Mouse (Mus musculus): ENCODE results near the gene Wwox. TPM values are rescaled to one million over a fixed set of nuclear protein-coding genes. Genes with fewer than 3 reads are reported as not detected.

The Wwox gene
- polyA plus RNA-seq, 1 experiment from 2014 or later = 14.9 TPM

GRCm38 (mm10) chr8:115045746-115046145, 606.3 kb downstream of the Wwox start:
- Histone ChIP-seq H3K4me1 (ENCODE audit: control insufficient read depth, insufficient read depth, low read depth, low read length) (no peaks in the 10 kb centered on the region), H3K27ac (ENCODE audit: low read depth, low read length) (no peak overlapping the region), H3K4me2 (ENCODE audit: low read length) (no peak overlapping the region), H3K9ac (ENCODE audit: low read depth, low read length) (no peak overlapping the region), H3K36me3 (ENCODE audit: control insufficient read depth, insufficient read depth, low read length) (no peaks in the 10 kb centered on the region), H3K27me3 (replicated peaks; ENCODE audit: control insufficient read depth, insufficient read depth, low read length) (no peaks in the 10 kb centered on the region), H3K4me3 (ENCODE audit: low read length) (no peak overlapping the region), H3K9me3 (ENCODE audit: control insufficient read depth, low read length) (no peaks in the 10 kb centered on the region)
- 82% methylated on average over 7 of the region's 7 CpGs for WGBS
- no peak for ATAC-seq

DNA sequence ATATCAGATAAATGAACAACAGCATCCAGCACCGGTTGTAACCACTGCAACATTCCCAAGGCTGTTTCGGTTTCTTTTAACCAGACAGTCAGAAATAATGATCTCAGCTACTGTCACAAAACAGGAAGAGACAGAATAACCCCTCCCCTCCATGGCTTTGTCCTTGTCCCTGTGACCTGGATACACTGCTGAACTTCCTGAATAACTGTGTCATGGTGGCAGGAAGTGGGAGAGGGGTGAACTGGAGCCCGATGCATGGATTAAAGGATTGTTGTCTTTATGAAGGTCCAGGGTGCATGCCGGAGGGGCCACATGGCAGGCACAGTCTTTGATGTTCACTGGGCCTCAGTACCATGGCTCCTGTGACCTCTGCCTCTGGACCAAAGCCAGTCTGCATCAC, 607.0 kb downstream of the Wwox start:
- Histone ChIP-seq H3K27ac (ENCODE audit: low read depth, low read length) (no peak overlapping the region), H3K4me2 (ENCODE audit: low read length) (no peak overlapping the region), H3K4me3 (ENCODE audit: low read length) (no peak overlapping the region), H3K4me1 (ENCODE audit: control insufficient read depth, insufficient read depth, low read depth, low read length) (no peaks in the 10 kb centered on the region), H3K9me3 (ENCODE audit: control insufficient read depth, low read length) (no peaks in the 10 kb centered on the region), H3K27me3 (replicated peaks; ENCODE audit: control insufficient read depth, insufficient read depth, low read length) (no peaks in the 10 kb centered on the region), H3K36me3 (ENCODE audit: control insufficient read depth, insufficient read depth, low read length) (no peaks in the 10 kb centered on the region), H3K9ac (ENCODE audit: low read depth, low read length) (no peak overlapping the region)
- WGBS = 74% methylated on average over 4 of the region's 4 CpGs
- ATAC-seq = no peak

GRCm38 (mm10) chr8:115058193-115058835, 618.9 kb downstream of the Wwox start:
- H3K4me3 ChIP-seq (ENCODE audit: low read length) = no peak overlapping the region
- no peak overlapping the region for H3K27ac ChIP-seq (ENCODE audit: low read depth, low read length)
- no peaks in the 10 kb centered on the region for H3K9me3 ChIP-seq (ENCODE audit: control insufficient read depth, low read length)
- 90% methylated on average over 12 of the region's 12 CpGs for WGBS
- H3K4me1 ChIP-seq (ENCODE audit: control insufficient read depth, insufficient read depth, low read depth, low read length) = no peaks in the 10 kb centered on the region
- H3K27me3 ChIP-seq (replicated peaks; ENCODE audit: control insufficient read depth, insufficient read depth, low read length) = no peaks in the 10 kb centered on the region
- H3K36me3 ChIP-seq (ENCODE audit: control insufficient read depth, insufficient read depth, low read length) = no peaks in the 10 kb centered on the region
- no peak for ATAC-seq
- no peak overlapping the region for H3K4me2 ChIP-seq (ENCODE audit: low read length)
- H3K9ac ChIP-seq (ENCODE audit: low read depth, low read length) = no peak overlapping the region

- Histone ChIP-seq H3K27ac (ENCODE audit: low read depth, low read length) (no peak overlapping the region), H3K4me1 (ENCODE audit: control insufficient read depth, insufficient read depth, low read depth, low read length) (no peaks in the 10 kb centered on the region), H3K36me3 (ENCODE audit: control insufficient read depth, insufficient read depth, low read length) (no peaks in the 10 kb centered on the region), H3K9ac (ENCODE audit: low read depth, low read length) (no peak overlapping the region), H3K27me3 (replicated peaks; ENCODE audit: control insufficient read depth, insufficient read depth, low read length) (no peaks in the 10 kb centered on the region), H3K4me3 (ENCODE audit: low read length) (no peak overlapping the region), H3K9me3 (ENCODE audit: control insufficient read depth, low read length) (no peaks in the 10 kb centered on the region), H3K4me2 (ENCODE audit: low read length) (no peak overlapping the region)
- ATAC-seq = no peak
- 92% methylated on average over 5 of the region's 5 CpGs for WGBS
Measured at GRCm38 (mm10) chr8:115063623-115064022, 624.2 kb downstream of the Wwox start.

DNA sequence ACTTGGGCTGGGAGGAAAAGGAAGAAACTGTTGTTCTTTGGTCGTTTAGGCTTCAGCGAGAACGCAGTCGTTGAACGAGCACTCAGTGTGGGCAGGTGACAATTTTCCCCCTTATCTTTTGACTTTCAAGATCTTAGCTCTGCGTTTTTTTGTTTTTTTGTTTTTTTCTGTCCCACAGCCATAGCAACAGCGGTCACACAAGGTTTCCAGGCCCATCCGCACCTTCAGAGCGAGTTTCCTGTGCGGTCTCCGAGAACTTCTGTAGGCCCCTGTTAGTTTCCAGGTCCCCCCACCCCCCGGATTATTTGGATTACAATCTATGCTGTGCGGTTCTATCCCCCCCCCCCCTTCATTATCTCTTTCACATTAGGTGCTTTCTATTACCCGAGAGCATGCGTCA, 625.2 kb downstream of the Wwox start:
- no peaks in the 10 kb centered on the region for H3K27me3 ChIP-seq (replicated peaks; ENCODE audit: control insufficient read depth, insufficient read depth, low read length)
- H3K9me3 ChIP-seq (ENCODE audit: control insufficient read depth, low read length) = no peaks in the 10 kb centered on the region
- H3K4me3 ChIP-seq (ENCODE audit: low read length) = no peak overlapping the region
- ATAC-seq = no peak
- WGBS = 90% methylated on average over 15 of the region's 15 CpGs
- H3K9ac ChIP-seq (ENCODE audit: low read depth, low read length) = no peak overlapping the region
- no peak overlapping the region for H3K27ac ChIP-seq (ENCODE audit: low read depth, low read length)
- H3K4me1 ChIP-seq (ENCODE audit: control insufficient read depth, insufficient read depth, low read depth, low read length) = no peaks in the 10 kb centered on the region
- H3K4me2 ChIP-seq (ENCODE audit: low read length) = no peak overlapping the region
- no peaks in the 10 kb centered on the region for H3K36me3 ChIP-seq (ENCODE audit: control insufficient read depth, insufficient read depth, low read length)

DNA sequence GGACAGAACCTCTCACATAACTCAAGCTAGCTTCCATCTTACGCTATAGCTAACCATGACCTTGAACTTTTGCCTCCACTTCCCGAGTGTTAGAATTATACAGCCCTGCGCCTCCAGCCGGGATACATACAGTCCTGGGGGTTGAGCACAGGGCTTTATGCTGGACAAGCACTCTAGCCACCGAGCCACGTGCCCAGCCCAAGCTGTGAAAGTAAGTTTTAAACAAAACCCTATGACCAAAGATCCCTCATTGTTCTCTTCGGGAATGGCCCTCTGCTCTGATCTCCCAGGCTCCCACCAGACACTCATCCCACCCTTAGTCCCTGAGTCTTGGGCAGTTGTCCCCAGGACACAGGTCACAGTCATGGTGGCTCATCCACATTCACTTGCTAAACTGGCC, 625.9 kb downstream of the Wwox start:
- Histone ChIP-seq H3K9me3 (ENCODE audit: control insufficient read depth, low read length) (no peaks in the 10 kb centered on the region), H3K4me2 (ENCODE audit: low read length) (no peak overlapping the region), H3K27ac (ENCODE audit: low read depth, low read length) (no peak overlapping the region), H3K9ac (ENCODE audit: low read depth, low read length) (no peak overlapping the region), H3K4me3 (ENCODE audit: low read length) (no peak overlapping the region), H3K27me3 (replicated peaks; ENCODE audit: control insufficient read depth, insufficient read depth, low read length) (no peaks in the 10 kb centered on the region), H3K4me1 (ENCODE audit: control insufficient read depth, insufficient read depth, low read depth, low read length) (no peaks in the 10 kb centered on the region), H3K36me3 (ENCODE audit: control insufficient read depth, insufficient read depth, low read length) (no peaks in the 10 kb centered on the region)
- no peak for ATAC-seq
- 40% methylated on average over 7 of the region's 7 CpGs for WGBS

GRCm38 (mm10) chr8:115066550-115067058, 627.1 kb downstream of the Wwox start:
- Histone ChIP-seq H3K9me3 (ENCODE audit: control insufficient read depth, low read length) (no peaks in the 10 kb centered on the region), H3K4me1 (ENCODE audit: control insufficient read depth, insufficient read depth, low read depth, low read length) (no peaks in the 10 kb centered on the region), H3K9ac (ENCODE audit: low read depth, low read length) (no peak overlapping the region), H3K36me3 (ENCODE audit: control insufficient read depth, insufficient read depth, low read length) (no peaks in the 10 kb centered on the region), H3K4me3 (ENCODE audit: low read length) (no peak overlapping the region), H3K27ac (ENCODE audit: low read depth, low read length) (no peak overlapping the region), H3K27me3 (replicated peaks; ENCODE audit: control insufficient read depth, insufficient read depth, low read length) (no peaks in the 10 kb centered on the region), H3K4me2 (ENCODE audit: low read length) (no peak overlapping the region)
- WGBS = 91% methylated on average over 8 of the region's 8 CpGs
- ATAC-seq = no peak

DNA sequence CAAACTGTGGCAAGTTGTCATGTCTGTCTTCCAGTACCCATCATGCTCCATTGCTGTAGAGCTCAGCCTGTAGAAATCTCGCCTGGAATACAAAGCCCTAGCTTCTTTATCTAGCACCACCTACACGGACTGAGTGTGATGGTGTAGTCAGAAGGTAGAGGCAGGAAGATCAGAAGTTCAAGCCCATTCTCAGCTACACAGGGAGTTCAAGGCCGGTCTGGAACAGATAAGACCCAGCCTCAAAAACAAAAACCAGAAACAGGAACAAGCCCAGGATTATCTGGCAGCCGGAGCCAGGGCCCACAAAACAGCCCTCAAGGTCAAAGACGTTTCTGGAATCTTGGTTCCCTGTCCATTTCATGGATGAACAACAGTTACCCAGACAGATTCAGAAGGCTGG, 629.3 kb downstream of the Wwox start:
- Histone ChIP-seq H3K4me1 (ENCODE audit: control insufficient read depth, insufficient read depth, low read depth, low read length) (no peaks in the 10 kb centered on the region), H3K4me2 (ENCODE audit: low read length) (no peak overlapping the region), H3K36me3 (ENCODE audit: control insufficient read depth, insufficient read depth, low read length) (no peaks in the 10 kb centered on the region), H3K27ac (ENCODE audit: low read depth, low read length) (no peak overlapping the region), H3K27me3 (replicated peaks; ENCODE audit: control insufficient read depth, insufficient read depth, low read length) (no peaks in the 10 kb centered on the region), H3K9ac (ENCODE audit: low read depth, low read length) (no peak overlapping the region), H3K9me3 (ENCODE audit: control insufficient read depth, low read length) (no peaks in the 10 kb centered on the region), H3K4me3 (ENCODE audit: low read length) (no peak overlapping the region)
- 83% methylated on average over 5 of the region's 5 CpGs for WGBS
- ATAC-seq = no peak

DNA sequence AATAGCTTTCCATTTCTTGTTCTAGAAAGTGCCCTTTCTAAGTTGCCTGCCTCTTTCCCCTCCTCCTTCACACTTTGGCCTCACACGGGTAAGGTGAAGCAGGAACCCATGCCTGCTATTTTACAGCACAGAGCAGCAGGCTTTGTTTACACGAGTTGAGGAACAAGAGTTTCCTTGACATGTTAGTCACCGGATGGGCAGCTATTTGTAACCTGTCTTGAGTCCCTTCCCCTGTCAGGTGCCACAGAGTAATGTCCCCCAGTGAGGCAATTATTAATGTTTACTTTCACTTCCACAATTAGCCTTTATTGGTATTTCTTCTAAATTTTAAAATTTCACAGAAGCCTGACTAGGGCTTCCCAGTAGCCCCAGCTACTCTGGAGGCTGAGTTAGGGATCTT, 630.8 kb downstream of the Wwox start:
- no peak for ATAC-seq
- no peaks in the 10 kb centered on the region for H3K27me3 ChIP-seq (replicated peaks; ENCODE audit: control insufficient read depth, insufficient read depth, low read length)
- H3K36me3 ChIP-seq (ENCODE audit: control insufficient read depth, insufficient read depth, low read length) = no peaks in the 10 kb centered on the region
- H3K4me3 ChIP-seq (ENCODE audit: low read length) = no peak overlapping the region
- no peak overlapping the region for H3K4me2 ChIP-seq (ENCODE audit: low read length)
- H3K4me1 ChIP-seq (ENCODE audit: control insufficient read depth, insufficient read depth, low read depth, low read length) = no peaks in the 10 kb centered on the region
- WGBS = 50% methylated on average over 3 of the region's 3 CpGs
- no peak overlapping the region for H3K9ac ChIP-seq (ENCODE audit: low read depth, low read length)
- no peaks in the 10 kb centered on the region for H3K9me3 ChIP-seq (ENCODE audit: control insufficient read depth, low read length)
- no peak overlapping the region for H3K27ac ChIP-seq (ENCODE audit: low read depth, low read length)

Measured in hindbrain, embryonic 16.5 days (tissue).